Mouse (Mus musculus) frontal cortex, adult (tissue): ENCODE measurements at regions not wholly inside any gene's neighbourhood (a gene's known extent, or its start where the extent isn't known, plus 50 kb on each side); places are given as distances from the start of the nearest gene placed in this dataset.

Source experiments
- ATAC-seq: cut with Nextera tagmentation; 2 replicates; pipeline ENCODE4 v1.9.2; 2017; ENCODE audit warnings: mild to moderate bottlenecking, moderate library complexity, mixed read lengths; ENCODE audit not compliant: low TSS enrichment

GRCm38 (mm10) chr5:70323651-70324050 is 518.8 kb downstream of the Gabrg1 start:
- ATAC-seq: peak; percentile 44
